Comparison of ENCODE assay signal across 25 mouse cellular contexts in the genomic region with DNA sequence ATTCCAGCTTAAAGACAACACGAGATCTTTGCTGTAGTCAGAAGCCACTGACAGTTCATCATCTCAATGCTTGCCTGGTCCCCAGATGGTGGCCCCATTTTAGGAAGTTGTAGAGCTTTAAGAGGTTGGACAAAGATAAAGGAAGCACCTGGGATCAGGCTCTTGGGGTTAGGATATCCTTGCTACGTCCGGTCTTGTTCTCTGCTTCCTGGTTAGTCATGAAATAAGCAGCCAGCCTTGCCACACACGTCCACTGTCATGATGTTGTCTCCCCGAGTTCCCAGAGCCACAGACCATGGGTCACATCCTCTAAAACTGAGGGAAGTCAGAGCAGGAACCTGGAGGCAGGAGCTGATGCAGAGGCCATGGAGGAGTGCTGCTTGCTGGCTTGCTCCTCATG.
"Had no signal": no experiment of that assay in that cellular context is flagged by ENCODE, and none has a peak within 500 bp of the region (broad histone marks: within the 10 kb centered on the region; RNA-seq: fewer than 3 reads in every experiment).

No protein-coding gene starts in this region.

- H3K27ac ChIP-seq: heart, adult 2 months; heart, embryonic 13.5 days; heart, embryonic 15.5 days; hindbrain, embryonic 10.5 days; hindbrain, embryonic 12.5 days; hindbrain, embryonic 14.5 days; hindbrain, postnatal 0 days; intestine, embryonic 15.5 days; layer of hippocampus, adult 2 months; left cerebral cortex, adult 2 months; limb, embryonic 10.5 days; limb, embryonic 12.5 days; liver, embryonic 13.5 days; liver, embryonic 15.5 days had no signal

- ATAC-seq: hindbrain, postnatal 0 days; intestine, embryonic 15.5 days had no signal

- DNase-seq: gastrocnemius, postnatal 25 days; heart, adult 11 months; heart, adult 2 months; heart, postnatal 14 days; heart, postnatal 36 days; kidney, adult 11 months; kidney, adult 8-10 months; kidney, postnatal 10 days; kidney, postnatal 4 days; liver; liver, embryonic 13.5 days had no signal

- H3K27me3 ChIP-seq: heart, embryonic 15.5 days; hindbrain, embryonic 12.5 days; intestine, embryonic 15.5 days; liver, embryonic 13.5 days; liver, embryonic 15.5 days had no signal

- H3K36me3 ChIP-seq: heart, embryonic 13.5 days; heart, embryonic 15.5 days; hindbrain, embryonic 10.5 days; hindbrain, embryonic 12.5 days; intestine, embryonic 15.5 days; limb, embryonic 10.5 days; limb, embryonic 12.5 days; liver, embryonic 13.5 days; liver, embryonic 15.5 days had no signal

- H3K4me2 ChIP-seq: heart, embryonic 11.5 days; heart, embryonic 13.5 days; heart, embryonic 15.5 days; hindbrain, embryonic 12.5 days; hindbrain, embryonic 14.5 days; intestine, embryonic 15.5 days; limb, embryonic 12.5 days; liver, embryonic 11.5 days; liver, embryonic 13.5 days; liver, embryonic 15.5 days had no signal

- H3K4me1 ChIP-seq: heart, embryonic 15.5 days; hindbrain, embryonic 10.5 days; hindbrain, embryonic 12.5 days; intestine, embryonic 15.5 days; limb, embryonic 10.5 days; limb, embryonic 12.5 days; liver, embryonic 13.5 days; liver, embryonic 15.5 days had no signal

- H3K9ac ChIP-seq: heart, embryonic 13.5 days; heart, embryonic 15.5 days; hindbrain, embryonic 12.5 days; hindbrain, embryonic 14.5 days; intestine, embryonic 15.5 days; limb, embryonic 12.5 days; liver, embryonic 13.5 days; liver, embryonic 15.5 days had no signal

- H3K4me3 ChIP-seq: heart, adult 2 months; heart, embryonic 13.5 days; heart, embryonic 15.5 days; hindbrain, embryonic 10.5 days; hindbrain, embryonic 12.5 days; intestine, embryonic 15.5 days; layer of hippocampus, adult 2 months; left cerebral cortex, adult 2 months; limb, embryonic 10.5 days; limb, embryonic 12.5 days; liver, embryonic 13.5 days; liver, embryonic 15.5 days had no signal

- H3K9me3 ChIP-seq: heart, embryonic 13.5 days; heart, embryonic 15.5 days; hindbrain, embryonic 10.5 days; hindbrain, embryonic 12.5 days; intestine, embryonic 15.5 days; limb, embryonic 10.5 days; limb, embryonic 12.5 days; liver, embryonic 13.5 days; liver, embryonic 15.5 days had no signal
